Mouse (Mus musculus) CH12.LX (cell line): Measurements from ENCODE around the gene Zfp280c. TPM values are rescaled to one million over a fixed set of nuclear protein-coding genes. Genes with fewer than 3 reads are reported as not detected.

ENCODE experiments used
- DNase-seq: peaks from one replicate; pipeline ENCODE4 v3.0.0-alpha.2; 2013; ENCODE audit errors: extremely low read depth
- H3K27ac ChIP-seq: 2 replicates; pipeline ENCODE4 v1.5.1; 2012; ENCODE audit warnings: low read depth, mild to moderate bottlenecking, control low read depth, moderate library complexity; ENCODE audit not compliant: insufficient read depth
- H3K27me3 ChIP-seq: replicated peaks from 2 replicates; pipeline ENCODE3; 2012; ENCODE audit warnings: inconsistent platforms
- H3K36me3 ChIP-seq, 2 experiments: replicated peaks in 1 of 2; 2 replicates each; pipeline versions ENCODE3 to v1.6.1; 2012; ENCODE audit warnings: inconsistent platforms in 1 of 2, low read length in 1 of 2, mild to moderate bottlenecking in 1 of 2, mixed read lengths in 1 of 2, moderate library complexity in 1 of 2; ENCODE audit not compliant: control insufficient read depth in 1 of 2, insufficient read depth in 1 of 2
- H3K4me1 ChIP-seq, 2 experiments: 2 replicates each; pipeline ENCODE4 v1.6.1; 2012; ENCODE audit warnings: inconsistent platforms in 1 of 2, moderate library complexity in 1 of 2; ENCODE audit not compliant: insufficient read depth in 2 of 2, control insufficient read depth in 1 of 2
- H3K4me2 ChIP-seq: 2 replicates; pipeline ENCODE4 v1.6.1; 2012; ENCODE audit warnings: low read depth, mild to moderate bottlenecking, control low read depth; ENCODE audit not compliant: poor library complexity, insufficient read depth, severe bottlenecking
- H3K4me3 ChIP-seq, 3 experiments: fragments of 150-350 bp in 1 of 3; sonication (generic) in 1 of 3; replicated peaks in 1 of 3; 2 replicates each; pipeline versions ENCODE3 to v1.5.1; 2011 to 2012; ENCODE audit warnings: low read depth in 2 of 3, low read length in 2 of 3, mild to moderate bottlenecking in 2 of 3, moderate library complexity in 2 of 3, control low read depth in 1 of 3, improper control_type of control experiment in 1 of 3, inconsistent platforms in 1 of 3, mixed read lengths in 1 of 3; ENCODE audit not compliant: poor library complexity in 1 of 3
- H3K79me2 ChIP-seq: replicated peaks from 2 replicates; pipeline ENCODE4 v1.6.1; 2012; ENCODE audit warnings: mild to moderate bottlenecking, moderate library complexity; ENCODE audit not compliant: control insufficient read depth, poor library complexity, insufficient read depth, severe bottlenecking; ENCODE audit errors: extremely low read depth
- H3K9ac ChIP-seq: 2 replicates; pipeline ENCODE4 v1.6.1; 2012; ENCODE audit warnings: low read depth, mild to moderate bottlenecking, control low read depth, moderate library complexity; ENCODE audit not compliant: insufficient read depth
- H3K9me3 ChIP-seq: replicated peaks from 2 replicates; pipeline ENCODE3; 2012; ENCODE audit warnings: low read length, inconsistent platforms, mixed read lengths
- BHLHE40 ChIP-seq: IDR thresholded peaks from 2 replicates; pipeline ENCODE4 v1.6.1; 2011; ENCODE audit warnings: mild to moderate bottlenecking, low read depth, low read length, improper control_type of control experiment
- CHD1 ChIP-seq: IDR thresholded peaks from 2 replicates; pipeline ENCODE4 v1.6.1; 2012; ENCODE audit warnings: low read depth, low read length, improper control_type of control experiment, inconsistent platforms
- CHD2 ChIP-seq: IDR thresholded peaks from 2 replicates; pipeline ENCODE4 v1.6.1; 2011; ENCODE audit warnings: low read length, improper control_type of control experiment
- CTCF ChIP-seq, 2 experiments: IDR thresholded peaks in 1 of 2; conservative IDR thresholded peaks in 1 of 2; 2 replicates each; pipeline ENCODE4 v1.5.1; 2011 to 2012; ENCODE audit warnings: low read depth in 2 of 2, low read length in 2 of 2, improper control_type of control experiment in 1 of 2, inconsistent platforms in 1 of 2, mild to moderate bottlenecking in 1 of 2, moderate library complexity in 1 of 2
- ELF1 ChIP-seq: IDR thresholded peaks from 2 replicates; pipeline ENCODE4 v1.6.1; 2014; ENCODE audit warnings: low read depth, mild to moderate bottlenecking, inconsistent platforms, low read length, improper control_type of control experiment
- ETS1 ChIP-seq: conservative IDR thresholded peaks from 2 replicates; pipeline ENCODE4 v1.6.1; 2012; ENCODE audit warnings: low read depth, mild to moderate bottlenecking, inconsistent platforms, low read length, improper control_type of control experiment, moderate library complexity
- MAFK ChIP-seq: IDR thresholded peaks from 2 replicates; pipeline ENCODE4 v1.6.1; 2011; ENCODE audit warnings: low read length, improper control_type of control experiment; ENCODE audit not compliant: insufficient replicate concordance
- MAX ChIP-seq: IDR thresholded peaks from 2 replicates; pipeline ENCODE4 v1.6.1; 2011; ENCODE audit warnings: low read length, improper control_type of control experiment
- MEF2A ChIP-seq: IDR thresholded peaks from 2 replicates; pipeline ENCODE4 v1.6.1; 2014; ENCODE audit warnings: low read depth, mild to moderate bottlenecking, inconsistent platforms, low read length, improper control_type of control experiment, borderline replicate concordance
- NELFE ChIP-seq: IDR thresholded peaks from 2 replicates; pipeline ENCODE4 v1.6.1; 2011; ENCODE audit warnings: low read depth, low read length, improper control_type of control experiment
- NRF1 ChIP-seq: IDR thresholded peaks from 2 replicates; pipeline ENCODE4 v1.6.1; 2014; ENCODE audit warnings: low read depth, mild to moderate bottlenecking, inconsistent platforms, low read length, improper control_type of control experiment, moderate library complexity
- POLR2AphosphoS2 ChIP-seq: IDR thresholded peaks from 2 replicates; pipeline ENCODE4 v1.6.1; 2011; ENCODE audit warnings: low read depth, low read length, improper control_type of control experiment
- RAD21 ChIP-seq: IDR thresholded peaks from 2 replicates; pipeline ENCODE4 v1.6.1; 2011; ENCODE audit warnings: low read depth, mild to moderate bottlenecking, low read length, improper control_type of control experiment, moderate library complexity
- TBP ChIP-seq: conservative IDR thresholded peaks from 2 replicates; pipeline ENCODE4 v1.6.1; 2011; ENCODE audit warnings: low read depth, low read length, improper control_type of control experiment
- TCF12 ChIP-seq: IDR thresholded peaks from 2 replicates; pipeline ENCODE4 v1.6.1; 2014; ENCODE audit warnings: low read depth, mild to moderate bottlenecking, inconsistent platforms, low read length, improper control_type of control experiment
- UBTF ChIP-seq: IDR thresholded peaks from 2 replicates; pipeline ENCODE4 v1.6.1; 2012; ENCODE audit warnings: low read depth, mild to moderate bottlenecking, inconsistent platforms, low read length, improper control_type of control experiment, moderate library complexity
- USF1 ChIP-seq: IDR thresholded peaks from 2 replicates; pipeline ENCODE4 v1.6.1; 2014; ENCODE audit warnings: low read depth, mild to moderate bottlenecking, inconsistent platforms, low read length, improper control_type of control experiment
- ZKSCAN1 ChIP-seq: IDR thresholded peaks from 2 replicates; pipeline ENCODE4 v1.6.1; 2012; ENCODE audit warnings: low read depth, inconsistent platforms, low read length, improper control_type of control experiment, borderline replicate concordance
- dilution Hi-C: fragments of 300-500 bp; cut with MboI; formaldehyde crosslinking; loops from 2 replicates; pipeline ENCODE4 v1.14.3; 2020; ENCODE audit warnings: low sequenced_read_pairs; ENCODE audit not compliant: extremely low pct_unique_long_range_greater_than_20kb, extremely low pct_ligation_motif_present
- in situ Hi-C: fragments of 300-500 bp; cut with MboI; formaldehyde crosslinking; loops from 3 replicates; pipeline ENCODE4 v1.14.3; 2019; ENCODE audit warnings: low sequenced_read_pairs, low pct_ligation_motif_present, low pct_unique_long_range_greater_than_20kb, mixed read lengths
- polyA plus RNA-seq: library from polyadenylated mRNA; unstranded; fragments of >175 nt; gene quantifications from 2 replicates; pipeline ENCODE4 v1.2.1, GENCODE M21; 2012; ENCODE audit warnings: low read depth; ENCODE audit not compliant: insufficient read length
- total RNA-seq, 2 experiments: library from RNA; depleted of rRNA; stranded (reverse); fragments of 300-350 nt in 1 of 2; fragments of >200 nt in 1 of 2; gene quantifications; 2 replicates each; pipeline ENCODE4 v1.2.3; 2012 to 2014

The Zfp280c gene
- total and polyA plus RNA-seq, 3 experiments: 12.5 to 30.5 (median 29.2) TPM

DNA sequence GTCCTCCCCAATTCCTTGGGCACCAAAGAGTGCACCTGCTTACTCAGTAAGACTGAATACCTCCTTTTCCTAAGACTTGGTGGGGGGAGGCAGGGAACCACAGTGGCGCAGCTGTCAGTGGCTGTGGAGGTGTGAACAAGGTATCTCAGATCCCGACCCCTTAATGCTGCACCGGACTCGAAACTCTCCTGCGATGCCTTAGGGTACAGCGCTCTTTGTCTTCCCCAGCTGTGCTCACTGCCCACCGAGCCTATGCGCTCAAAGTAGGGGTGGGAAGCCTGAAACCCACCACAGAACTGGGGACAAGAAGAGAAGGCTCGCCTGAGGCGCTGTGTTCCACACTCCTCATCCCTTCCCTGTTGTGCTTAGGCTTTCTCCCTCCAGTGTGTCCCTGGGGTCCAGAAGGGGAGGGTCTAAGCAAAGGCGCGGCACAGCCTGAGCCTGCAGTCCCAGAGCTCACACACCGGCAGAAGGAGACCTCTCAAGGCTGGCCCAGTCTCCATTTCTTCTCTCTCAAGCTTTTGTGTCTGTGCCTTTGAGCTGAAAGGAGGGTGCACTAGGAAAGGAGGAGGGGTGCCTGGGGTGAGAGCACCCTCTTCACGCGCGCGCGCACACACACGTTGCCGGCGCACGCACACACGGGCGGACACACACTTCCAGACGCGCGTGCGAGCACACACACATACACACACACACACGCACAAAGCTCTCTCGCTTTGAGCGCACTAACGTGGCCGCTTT is 75.3 kb downstream of the Zfp280c start, which contains the start of gene Rab33a:
Rab33a (plus strand) TSS at position 478 of the 741 bp plus-strand sequence.
- H3K9ac ChIP-seq: no peak within 1 kb of the TSS
- no peaks in the 10 kb centered on the region for H3K36me3 ChIP-seq
- no peak within 1 kb of the TSS for H3K4me2 ChIP-seq
- H3K79me2 ChIP-seq: no peaks in the 10 kb centered on the region
- DNase-seq: no peak
- H3K4me3 ChIP-seq: no peak within 1 kb of the TSS
- in situ Hi-C loops: no loop called here
- no peak for TF ChIP-seq NRF1
- no peak for TF ChIP-seq TBP
- no peak for TF ChIP-seq MAFK
- no peak for TF ChIP-seq CTCF (conservative IDR thresholded peaks at IDR 0.05 in 1 of 2, IDR thresholded peaks at IDR 0.05 in 1 of 2; ENCODE audit: low read depth in 2 of 2, low read length in 2 of 2)
- no peak for TF ChIP-seq BHLHE40
- no peak for TF ChIP-seq POLR2AphosphoS2
- no peak for TF ChIP-seq NELFE
- no peak for TF ChIP-seq UBTF
- no peak for TF ChIP-seq TCF12
- TF ChIP-seq CHD2: no peak
- TF ChIP-seq MAX: no peak
- no peak for TF ChIP-seq MEF2A
- TF ChIP-seq, all 38 proteins: peak for 0
- Histone ChIP-seq H3K4me1 (peaks cover 0 to 10% of the 10 kb centered on the region in 2 experiments; a peak in 3 of 4 replicates), H3K27me3 (no peaks in the 10 kb centered on the region), H3K27ac (no peak within 1 kb of the TSS), H3K9me3 (no peaks in the 10 kb centered on the region)
- dilution Hi-C loops: no loop called here

DNA sequence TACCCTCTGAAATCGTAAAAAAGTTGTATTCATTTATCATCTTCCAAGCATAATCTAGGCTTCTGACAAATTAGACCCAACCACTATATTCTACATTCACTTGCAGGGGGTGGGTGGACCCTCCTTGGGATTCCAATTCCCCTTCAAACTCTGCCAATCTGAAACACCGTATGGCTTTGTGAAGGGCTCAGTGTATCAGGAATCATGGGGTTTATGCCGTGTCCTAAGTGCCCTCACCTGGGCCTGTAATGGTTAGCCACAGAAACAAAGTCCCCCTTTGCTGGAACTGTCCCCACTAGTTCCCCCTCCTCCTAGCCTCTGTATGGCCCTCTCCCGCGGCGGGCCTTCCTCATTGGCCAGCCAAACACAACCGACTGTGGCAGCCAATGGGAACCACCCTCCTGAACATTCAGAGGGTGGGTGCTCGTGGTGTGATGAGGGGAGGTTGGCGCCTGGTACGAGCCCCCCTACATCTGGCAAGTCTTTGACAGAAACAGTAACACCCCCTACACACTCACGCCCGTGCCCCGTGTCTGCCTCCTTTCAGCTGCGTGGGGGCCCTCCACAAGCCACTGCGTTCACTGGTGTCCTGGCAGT is 76.0 kb downstream of the Zfp280c start:
- no peak overlapping the region for H3K9ac ChIP-seq
- no peak for DNase-seq
- H3K79me2 ChIP-seq: no peaks in the 10 kb centered on the region
- dilution Hi-C loops: no loop called here
- in situ Hi-C loops: no loop called here
- no peak overlapping the region for H3K4me3 ChIP-seq
- H3K27me3 ChIP-seq: no peaks in the 10 kb centered on the region
- no peaks in the 10 kb centered on the region for H3K9me3 ChIP-seq
- H3K36me3 ChIP-seq: no peaks in the 10 kb centered on the region
- TF ChIP-seq RAD21 (no peak), ELF1 (no peak), USF1 (no peak), ETS1 (no peak), ZKSCAN1 (no peak), CHD1 (no peak)
- TF ChIP-seq, all 38 proteins: peak for 0
- H3K4me2 ChIP-seq: no peak overlapping the region
- H3K4me1 ChIP-seq: peaks cover 0 to 3% of the 10 kb centered on the region in 2 experiments; a peak in 3 of 4 replicates
- H3K27ac ChIP-seq: no peak overlapping the region
